Mouse (Mus musculus): ENCODE measurements around the gene Gm17019. TPM values are rescaled to one million over a fixed set of nuclear protein-coding genes. Genes with fewer than 3 reads are reported as not detected.
"Not testable (repeated sequence)": the region's sequence is repeated elsewhere in the genome, so short reads cannot be mapped to it uniquely, and the experiment has no call there.

The Gm17019 gene
- polyA plus RNA-seq, 1 experiment from 2014 or later = not detected

DNA sequence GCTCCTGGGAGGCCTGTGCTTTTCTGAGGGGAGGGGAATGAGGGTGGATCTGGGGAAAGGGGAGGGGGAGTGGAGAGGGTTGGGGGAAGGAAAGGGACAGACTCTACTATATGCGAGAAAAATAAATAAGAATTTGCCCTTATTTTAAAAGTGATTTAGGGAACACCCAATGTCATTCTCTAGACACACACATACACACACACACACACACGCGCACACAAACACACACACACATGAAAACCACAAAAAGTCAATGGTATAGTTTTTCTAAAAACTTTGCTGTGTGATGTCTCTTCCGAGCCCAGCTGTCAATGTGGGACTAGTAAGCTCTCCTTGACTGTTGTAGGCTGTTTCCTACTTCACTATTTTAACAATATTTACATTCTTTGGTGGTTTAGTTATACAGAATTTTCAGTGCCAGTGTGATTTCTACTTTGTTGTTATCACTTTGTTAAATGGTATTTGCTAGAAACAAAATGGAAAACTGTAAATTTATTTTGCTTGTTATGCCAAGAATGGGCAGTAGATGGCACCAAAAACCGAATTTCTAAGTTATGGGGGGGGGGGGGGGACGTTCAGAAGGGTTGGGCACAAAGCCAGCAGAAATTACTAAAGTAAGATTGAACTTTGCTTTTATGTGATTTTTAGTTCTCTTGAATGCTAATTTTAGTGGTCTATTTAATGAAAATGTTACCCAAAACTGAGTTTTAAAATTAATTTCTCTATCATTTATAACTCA lies 46.0 kb downstream of the Gm17019 start:
- H3K36me3 ChIP-seq (replicated peaks; ENCODE audit: control insufficient read depth, insufficient read depth, low read depth, low read length); H3K27ac ChIP-seq (replicated peaks; ENCODE audit: low read depth, low read length); H3K4me2 ChIP-seq (ENCODE audit: low read depth, low read length); H3K27me3 ChIP-seq (ENCODE audit: control insufficient read depth, insufficient read depth, low read length); DNase-seq (ENCODE audit: low spot score); H3K4me1 ChIP-seq (ENCODE audit: control insufficient read depth, insufficient read depth, low read length); H3K9ac ChIP-seq (replicated peaks; ENCODE audit: low read length); H3K9me3 ChIP-seq (replicated peaks; ENCODE audit: control insufficient read depth, low read length); H3K4me3 ChIP-seq (ENCODE audit: low read depth, low read length): not testable (repeated sequence)
- 42% methylated on average over 5 of the region's 6 CpGs for WGBS
- ATAC-seq (replicated peaks; ENCODE audit: insufficient number of reproducible peaks, low FRiP score, low TSS enrichment, low read depth) = peak; percentile 83; the same call in 1 of the 2 replicates

Other genes with a start within 250 kb of the Gm17019 start
- not detected in 2 replicates for gene Gm9758, start 118.1 kb downstream of the Gm17019 start, polyA plus RNA-seq (2014; fragmentation: Nextera tagmentation; extraction: Ambion mirVana)
- gene Speer4e, start 94.6 kb downstream of the Gm17019 start, polyA plus RNA-seq (2014; fragmentation: Nextera tagmentation; extraction: Ambion mirVana) = not detected in 2 replicates
- gene Gm10354, start 54.1 kb downstream of the Gm17019 start, polyA plus RNA-seq (2014; fragmentation: Nextera tagmentation; extraction: Ambion mirVana) = not detected in 2 replicates

Data from embryonic facial prominence, embryonic 11.5 days (tissue).